Mouse (Mus musculus) thymus, postnatal 4 days (tissue): ENCODE data around the gene Pde8b.
A peak's percentile ranks its signal among the peaks of the same experiment; 100 is the strongest.

Source experiments
- DNase-seq: peaks from one replicate; pipeline ENCODE4 v3.0.0; 2021

Gene Pde8b

GRCm38 (mm10) chr13:95249511-95250456, at the start of gene Pde8b:
Gene Pde8b, minus strand, starts transcription at chr13:95250336.
- DNase-seq = peak; percentile 18

DNA sequence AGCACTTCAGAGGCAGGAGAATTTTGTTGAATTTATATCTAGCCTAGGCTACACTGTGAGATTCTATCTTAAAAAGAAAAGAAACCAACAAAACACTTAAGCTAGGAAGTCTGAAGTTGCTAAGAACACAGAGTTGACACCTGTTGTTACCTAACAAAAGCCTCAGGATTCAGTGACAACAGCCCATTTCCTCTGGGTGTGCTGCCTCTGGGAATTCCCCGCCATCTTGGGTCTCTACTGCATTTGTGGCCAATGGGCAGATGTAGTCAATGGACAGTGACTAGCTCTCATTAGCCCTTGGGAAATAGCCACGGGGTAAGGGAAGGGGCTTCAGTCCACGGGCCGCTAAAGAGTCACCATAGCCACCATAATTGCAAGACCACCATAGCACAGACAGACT, 41.8 kb upstream of the Pde8b start:
- no peak for DNase-seq

GRCm38 (mm10) chr13:95288027-95288426, 37.9 kb upstream of the Pde8b start:
- DNase-seq = no peak

DNA sequence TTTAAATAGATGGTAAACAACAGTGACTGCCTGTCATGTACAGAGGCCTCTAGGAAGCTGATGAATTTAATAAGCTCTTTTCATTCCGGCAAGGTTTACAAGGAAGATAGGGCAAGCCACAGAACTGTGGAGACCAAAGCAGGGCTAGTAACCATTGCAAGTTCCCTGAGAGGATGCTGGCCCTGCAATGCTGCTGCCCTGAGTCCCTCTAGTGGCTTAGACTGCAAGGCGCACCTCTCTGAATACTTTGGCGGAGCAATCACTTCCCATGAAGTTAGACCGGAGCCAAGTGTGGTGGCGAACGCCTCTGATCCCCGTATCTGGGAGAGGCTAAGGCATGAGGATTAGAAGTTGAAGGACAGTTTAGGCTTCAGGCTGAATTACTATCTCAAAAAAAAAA, 36.9 kb upstream of the Pde8b start:
- DNase-seq = peak; percentile 60

GRCm38 (mm10) chr13:95281740-95282673, 31.9 kb upstream of the Pde8b start:
- DNase-seq = no peak

- DNase-seq = no peak
Observed at GRCm38 (mm10) chr13:95278426-95279025, 28.4 kb upstream of the Pde8b start.

DNA sequence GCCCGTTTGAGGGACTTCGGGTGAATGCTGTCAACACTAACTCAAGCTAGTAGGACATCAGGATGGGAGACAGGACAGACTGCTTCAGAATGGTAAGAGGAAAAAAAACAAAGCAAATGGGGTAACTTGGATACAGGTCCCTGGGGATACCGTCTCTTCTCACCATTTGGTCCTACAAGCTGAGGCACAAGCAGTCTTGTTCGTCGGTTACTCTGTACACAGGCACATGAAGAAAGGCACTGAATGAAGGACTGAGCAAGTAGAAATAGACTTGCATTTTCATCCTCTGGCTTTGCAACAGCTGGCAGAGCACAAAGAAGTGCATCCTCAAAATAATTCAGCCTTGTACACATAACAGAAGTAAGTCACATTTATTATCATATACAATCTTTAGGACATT, 14.6 kb upstream of the Pde8b start:
- DNase-seq = no peak

DNA sequence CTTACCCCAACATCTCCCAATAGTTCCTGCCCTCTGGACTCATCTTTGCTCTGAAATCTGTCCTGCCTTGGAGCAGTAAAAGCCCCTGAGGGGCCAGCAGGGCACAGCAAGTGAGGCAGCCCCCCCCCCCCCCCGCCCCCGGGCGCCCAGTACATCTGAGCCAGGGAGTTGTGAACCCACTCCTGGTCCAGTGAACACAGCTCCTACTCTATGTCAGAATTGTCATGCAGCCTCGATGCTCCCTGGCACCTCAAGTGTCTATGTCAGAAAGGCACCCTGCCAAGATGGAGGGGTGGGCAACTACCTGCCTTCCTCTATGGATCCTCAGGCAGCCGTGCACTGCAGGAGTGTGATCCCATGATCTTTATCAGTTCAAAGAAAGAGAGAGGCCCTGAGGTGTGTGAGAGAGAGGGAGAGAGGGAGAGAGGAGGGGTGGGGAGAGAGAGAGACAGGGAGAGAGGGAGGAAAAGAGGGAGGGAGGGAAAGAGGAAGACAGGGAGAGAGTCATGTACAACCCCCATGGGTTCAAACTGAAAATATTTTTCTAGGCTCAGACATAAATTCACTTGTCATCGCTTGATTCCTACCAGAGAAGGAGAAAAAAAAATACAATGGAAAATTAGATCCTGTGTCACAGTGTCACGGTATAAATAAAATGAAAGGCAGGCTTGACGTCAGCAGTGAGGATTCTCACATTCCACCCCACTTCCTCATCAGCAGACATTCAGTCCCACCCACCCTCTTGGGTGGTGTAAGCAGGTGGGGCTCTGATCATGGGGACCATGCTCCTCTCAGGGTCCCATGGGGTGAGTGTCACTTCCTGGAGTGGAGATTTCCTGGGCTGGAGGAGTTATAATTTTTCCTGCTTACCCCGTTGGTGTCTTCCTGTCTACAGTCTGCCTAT, 11.0 kb upstream of the Pde8b start:
- no peak for DNase-seq

DNA sequence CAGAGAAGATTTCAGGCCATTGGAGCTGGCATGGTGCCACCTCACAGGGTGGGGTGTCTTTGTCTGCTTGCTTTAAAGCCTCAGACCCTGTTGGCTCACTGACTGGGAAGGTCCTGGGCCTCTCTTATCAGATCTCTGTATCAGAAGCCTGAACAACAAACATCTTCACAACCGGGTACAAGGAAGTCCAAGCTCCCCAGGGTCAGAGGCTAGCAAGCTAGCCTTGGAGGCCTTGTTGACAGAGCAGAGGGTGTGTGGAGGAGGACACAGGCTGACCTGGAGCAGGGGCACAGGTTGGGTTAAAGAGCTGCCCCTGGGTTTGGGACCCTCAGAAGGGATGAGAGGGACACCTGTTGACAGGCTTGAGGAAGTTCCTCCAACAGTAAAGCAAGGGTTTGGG, 10.3 kb upstream of the Pde8b start:
- DNase-seq = no peak

GRCm38 (mm10) chr13:95257083-95257482, 6.9 kb upstream of the Pde8b start:
- no peak for DNase-seq

DNA sequence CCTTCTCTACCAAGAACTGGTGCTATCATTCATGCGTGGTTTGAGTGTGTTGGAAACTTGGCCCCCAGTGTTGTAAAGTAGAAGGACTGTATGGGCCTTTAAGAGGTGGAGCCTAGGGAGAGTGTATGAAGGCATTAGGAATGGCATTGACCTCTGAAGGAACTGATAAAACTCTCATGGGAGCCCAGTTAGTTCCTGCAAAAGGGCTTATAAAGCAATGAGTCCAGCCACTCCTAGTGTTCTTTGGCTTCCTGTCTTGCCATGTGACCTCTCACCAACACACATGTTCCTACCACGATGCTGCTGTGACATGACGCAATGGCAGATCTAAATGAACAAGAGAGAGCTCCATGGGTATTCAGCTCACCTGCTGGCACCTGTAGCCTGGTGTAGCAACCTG, 4.9 kb upstream of the Pde8b start:
- no peak for DNase-seq

DNA sequence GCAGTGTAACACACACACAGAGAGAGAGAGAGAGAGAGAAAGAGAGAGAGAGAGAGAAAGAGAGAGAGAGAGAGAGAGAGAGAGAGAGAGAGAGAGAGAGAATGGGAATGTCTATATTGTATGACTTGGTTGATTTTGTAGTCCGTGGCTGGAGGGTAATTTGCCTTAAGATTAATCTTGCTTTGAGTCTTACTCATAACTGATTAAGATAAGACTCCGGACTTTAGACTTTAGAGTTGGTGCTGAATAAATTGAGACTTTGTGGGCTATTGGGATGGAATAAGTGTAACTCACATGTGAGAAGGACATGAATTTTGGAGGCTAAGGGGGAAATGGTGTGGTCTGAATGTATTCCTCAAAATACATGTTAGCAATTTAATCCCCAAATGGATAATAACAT, 7.1 kb downstream of the Pde8b start:
- no peak for DNase-seq

DNA sequence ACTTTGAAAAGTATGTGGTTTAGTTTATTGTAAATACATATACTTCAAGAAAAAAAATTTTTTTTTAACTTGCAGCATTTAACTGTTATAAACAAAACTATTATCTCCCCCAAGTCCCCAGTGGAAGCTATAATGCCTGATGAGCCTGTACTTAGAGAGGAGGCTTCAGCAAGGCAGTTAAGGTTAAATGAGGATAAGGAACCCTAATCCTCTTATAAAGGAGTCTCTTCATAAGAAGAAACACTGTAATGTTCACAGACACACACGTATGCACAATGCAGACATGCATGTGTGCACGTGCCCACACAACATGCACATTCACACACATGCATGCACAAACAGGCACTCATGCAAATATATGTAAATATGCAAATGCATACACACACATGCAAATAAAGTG, 12.6 kb downstream of the Pde8b start:
- DNase-seq = no peak

DNA sequence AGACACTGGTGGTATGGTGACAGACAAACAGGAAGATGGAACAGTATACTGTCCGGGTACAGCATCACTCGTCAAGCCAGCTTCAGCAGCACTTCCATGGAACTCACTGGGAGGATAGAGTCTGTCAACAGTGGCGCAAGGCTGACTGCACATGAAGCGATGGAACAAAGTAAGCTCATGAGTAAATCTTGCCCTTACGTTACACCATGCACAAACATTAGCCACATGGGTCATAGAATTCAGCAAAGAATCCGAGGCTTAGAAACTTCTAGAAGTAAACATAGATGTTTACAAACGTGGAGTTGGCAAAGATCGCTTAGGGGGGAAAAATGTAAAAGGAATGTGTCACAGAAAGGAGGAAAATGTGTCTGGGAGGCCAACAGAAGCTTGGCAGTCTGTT, 14.9 kb downstream of the Pde8b start:
- DNase-seq = no peak

DNA sequence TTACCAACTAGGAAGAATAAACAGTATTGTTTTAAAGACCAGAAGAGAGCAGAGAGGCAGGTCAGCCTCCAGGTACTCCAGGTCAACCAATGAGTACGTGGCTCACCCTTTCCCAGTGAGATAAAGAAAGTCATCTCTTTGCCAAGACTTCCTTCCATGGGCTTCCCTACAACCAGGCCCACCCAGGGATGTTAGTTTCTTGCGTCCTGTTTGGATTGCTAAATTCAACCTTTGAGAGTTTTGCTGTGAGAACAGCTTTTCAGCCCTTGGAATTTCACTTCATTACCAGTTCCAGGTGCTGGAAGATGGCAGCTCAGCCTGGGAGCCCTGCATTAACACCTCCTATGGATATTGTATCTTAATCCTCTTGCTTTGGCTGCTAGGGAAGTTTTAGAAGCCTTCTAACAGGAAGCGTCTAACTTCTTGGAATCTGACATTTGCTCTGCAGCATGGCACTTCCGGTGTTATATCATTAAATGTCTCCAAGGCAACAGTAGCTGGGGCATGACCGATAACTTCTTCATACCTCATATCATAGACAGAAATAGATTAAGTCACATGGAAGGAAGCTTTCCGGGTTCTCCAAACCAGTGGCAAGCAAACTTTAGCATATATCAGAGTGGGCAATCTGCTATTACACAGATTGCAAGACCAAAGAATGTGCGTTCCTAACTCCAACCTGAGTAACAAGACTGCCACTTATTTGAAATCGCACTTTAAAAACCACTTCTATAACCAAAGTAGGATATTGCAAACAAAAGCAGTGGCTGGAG, 18.6 kb downstream of the Pde8b start:
- no peak for DNase-seq

DNA sequence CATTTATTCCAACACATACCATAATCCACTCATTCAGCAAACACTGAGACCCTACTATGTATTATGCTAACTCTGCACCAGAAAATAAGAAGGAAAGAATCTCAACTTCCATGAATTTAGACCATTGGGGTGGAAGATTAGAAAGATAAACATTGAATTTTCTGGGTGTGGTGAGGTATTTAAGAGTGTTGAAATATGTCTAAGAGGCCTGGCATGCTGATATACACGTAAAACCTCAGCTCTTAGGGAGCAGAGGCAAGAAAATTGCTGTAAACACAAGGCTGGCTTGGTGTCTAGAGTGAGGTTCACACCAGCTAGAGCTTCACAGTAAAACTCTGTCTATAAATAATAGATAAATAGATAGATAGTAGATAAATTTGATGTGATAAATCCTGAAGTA, 19.8 kb downstream of the Pde8b start:
- DNase-seq = no peak

DNA sequence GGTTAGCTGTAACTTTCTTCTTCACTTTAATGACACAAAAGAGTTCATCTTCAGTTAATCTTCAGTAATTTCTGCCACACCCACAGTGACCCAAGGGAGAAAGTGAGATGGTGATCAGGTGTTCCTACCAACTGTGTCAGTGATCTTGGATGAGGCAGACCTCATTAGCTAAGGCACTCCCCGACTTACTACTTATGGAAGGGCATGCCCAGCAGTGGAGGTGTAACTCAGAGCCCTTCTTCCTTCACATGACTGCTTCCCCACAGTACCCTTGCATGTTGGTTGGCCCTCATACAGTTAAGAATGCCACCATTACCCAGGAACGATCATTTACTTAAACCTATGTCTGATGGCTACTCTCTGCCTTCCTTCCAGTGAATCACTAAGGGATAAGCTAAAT, 25.6 kb downstream of the Pde8b start:
- no peak for DNase-seq

DNA sequence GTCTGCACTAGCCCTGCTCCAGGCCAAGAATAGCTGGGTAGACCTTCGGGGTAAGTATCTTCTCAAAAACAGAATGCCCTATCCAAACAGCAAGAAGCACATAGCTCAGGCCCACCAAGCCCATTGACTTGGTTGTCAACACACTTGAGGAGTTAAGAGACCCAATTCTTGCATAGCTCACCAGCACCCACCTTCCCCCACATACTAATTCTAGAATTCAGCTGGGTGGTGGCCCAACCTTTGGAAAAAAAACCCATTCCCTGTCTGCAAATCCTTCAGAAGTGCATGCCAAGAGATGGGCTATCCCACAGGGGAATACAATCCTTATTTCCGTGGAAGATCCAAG, 26.7 kb downstream of the Pde8b start:
- no peak for DNase-seq

DNA sequence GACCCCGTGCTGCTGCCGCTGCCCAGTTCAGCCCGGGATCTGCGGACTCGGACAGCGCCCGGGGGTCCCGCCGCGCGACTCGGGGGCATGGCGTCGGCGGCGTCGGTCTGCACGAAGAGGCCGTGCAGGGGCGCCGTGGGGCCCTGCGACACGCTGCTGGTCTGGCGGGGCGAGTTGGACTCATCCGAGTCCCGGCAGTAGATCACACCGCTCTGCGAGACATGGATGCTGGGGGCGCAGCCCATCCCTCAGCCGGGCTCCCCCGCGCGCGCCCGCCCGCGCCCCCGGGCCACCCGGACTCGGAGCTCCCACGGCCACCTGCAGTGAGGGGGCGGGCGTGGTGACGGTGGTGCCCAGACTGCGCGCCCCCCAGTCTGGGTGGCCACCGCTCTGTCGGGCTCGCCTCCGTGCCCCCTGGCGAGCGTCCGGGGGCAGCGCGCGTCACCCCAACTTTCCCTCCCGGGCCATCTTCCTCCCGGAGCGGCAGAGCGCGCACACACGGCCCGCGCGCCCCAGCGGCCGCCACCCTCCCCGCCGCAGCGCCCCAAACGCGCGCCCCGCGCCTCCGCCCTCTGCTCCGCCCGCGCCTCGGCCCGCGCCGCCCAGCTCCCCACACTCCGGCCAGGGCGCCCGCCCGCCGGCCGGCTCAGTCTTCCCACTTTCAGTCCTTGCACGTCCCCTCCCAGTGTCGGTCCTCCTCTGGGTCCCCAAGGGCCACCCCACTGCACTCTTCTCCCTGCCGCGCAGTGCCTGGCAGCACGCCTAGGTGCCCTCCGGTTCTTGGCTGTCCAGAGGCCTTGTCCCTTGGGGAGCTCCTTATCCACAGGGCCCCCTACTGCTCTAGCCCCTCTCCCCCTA, 27.3 kb downstream of the Pde8b start:
- peak; percentile 16 for DNase-seq

DNA sequence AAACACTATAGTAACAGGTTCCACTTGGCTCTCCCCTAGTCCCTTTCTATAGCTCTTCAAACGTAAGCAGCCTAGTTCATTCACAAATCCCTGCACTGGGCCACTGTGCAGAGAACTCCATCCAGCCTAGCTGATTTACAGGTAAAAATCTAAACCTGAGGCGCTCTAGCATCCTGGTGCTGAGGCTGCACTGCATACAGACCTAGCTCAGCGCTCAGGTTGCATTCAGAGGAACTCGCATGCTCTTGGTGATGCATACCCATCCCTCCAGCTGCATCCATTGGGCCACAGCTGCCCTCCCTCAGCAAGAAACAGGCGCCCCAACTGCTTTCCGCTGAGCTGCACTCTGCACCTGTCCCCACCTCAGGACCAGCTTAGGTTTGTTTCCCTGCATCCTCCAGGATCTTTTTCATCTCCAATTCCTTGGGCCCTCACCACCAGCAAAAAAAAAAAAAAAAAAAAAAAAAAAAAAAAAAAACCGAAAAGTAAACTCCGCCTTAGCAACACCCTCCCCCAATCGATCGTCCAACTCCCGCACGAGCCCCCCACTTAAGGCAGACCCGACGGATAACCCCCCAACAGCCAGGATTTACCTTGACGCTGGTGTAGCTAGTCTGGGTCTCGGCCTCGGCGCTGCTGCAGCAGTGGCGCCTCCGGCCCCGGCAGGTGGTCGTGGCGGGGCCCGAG, 28.1 kb downstream of the Pde8b start:
- DNase-seq = no peak
